Mouse (Mus musculus): ENCODE data around the gene Jtb.

- TF ChIP-seq CTCF (IDR thresholded peaks at IDR 0.05; ENCODE audit: control insufficient read depth, insufficient read depth, insufficient read length) (no peak), CEBPB (IDR thresholded peaks at IDR 0.05; ENCODE audit: low read depth) (no peak), MAX (IDR thresholded peaks at IDR 0.05) (peak; percentile 28), USF1 (IDR thresholded peaks at IDR 0.05; ENCODE audit: low read depth) (peak; percentile 27), MYOD1 (IDR thresholded peaks at IDR 0.05; ENCODE audit: control insufficient read depth, insufficient read length, low read depth) (no peak), MYOG (IDR thresholded peaks at IDR 0.05; ENCODE audit: control insufficient read depth, extremely low read depth, insufficient read length) (no peak), FOSL1 (IDR thresholded peaks at IDR 0.05; ENCODE audit: insufficient read depth, low read length, poor library complexity, severe bottlenecking) (no peak)
Observed at GRCm38 (mm10) chr3:90253653-90254418, 22.4 kb downstream of the Jtb start, which contains the start of gene Crtc2.
